Mouse (Mus musculus): Measurements from ENCODE around the gene Traf2.

Gene Traf2

DNA sequence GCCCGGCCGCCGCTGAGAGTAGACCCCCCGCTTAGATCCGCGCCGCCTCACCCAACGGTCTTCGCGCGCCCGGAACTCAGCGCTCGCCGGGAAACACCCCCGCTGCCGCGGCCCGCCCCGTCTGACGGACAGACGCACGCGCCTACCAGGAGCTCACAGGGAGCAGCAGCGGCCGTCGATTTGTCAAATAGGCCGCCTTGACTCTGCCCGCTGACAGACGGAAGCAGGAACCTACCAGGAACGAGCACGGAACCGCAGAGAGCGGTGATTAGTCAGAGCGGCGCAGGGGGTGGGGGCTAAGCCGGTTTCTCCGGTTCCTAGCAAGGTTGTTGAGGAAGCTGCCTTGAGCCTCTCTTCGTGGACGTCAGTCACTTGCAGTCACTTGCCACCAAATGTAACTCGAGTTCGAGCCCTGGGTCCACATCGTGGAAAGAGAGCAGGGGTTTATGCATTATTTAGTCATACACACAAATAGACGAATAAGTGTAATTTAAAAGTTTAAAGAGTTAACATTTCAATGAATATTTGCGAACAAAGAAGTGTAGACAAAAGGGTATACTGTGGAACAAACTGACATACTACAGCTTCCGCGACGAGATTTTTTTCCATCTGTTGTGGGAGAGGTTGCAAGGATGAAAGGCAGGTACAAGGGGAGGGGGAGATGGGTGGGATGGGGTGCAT lies at the start of gene Traf2:
TSS of gene Traf2 (minus strand) at position 130 of the 681 bp plus-strand sequence.
- DNase-seq, result peak; percentile 98

DNA sequence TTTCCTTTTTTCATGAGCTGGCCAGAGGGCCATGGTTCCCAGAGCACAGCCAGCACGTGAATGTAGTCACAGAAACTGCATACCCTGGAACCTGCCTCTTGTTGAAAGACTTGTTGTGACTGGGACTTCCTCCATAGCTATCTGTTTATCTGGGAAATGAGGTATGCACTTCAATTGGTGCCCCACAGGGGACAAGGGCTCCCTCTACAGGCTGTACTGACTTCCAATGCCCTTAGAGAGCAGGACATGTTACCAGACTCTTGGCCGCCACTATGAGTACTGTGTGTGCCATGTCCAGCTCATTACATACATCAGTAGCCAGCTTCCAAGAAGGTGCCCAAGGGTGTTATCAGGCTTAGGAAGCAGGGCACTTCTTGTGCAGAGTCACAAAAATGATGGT lies 45.1 kb upstream of the Traf2 start:
- peak; percentile 37 for DNase-seq

DNA sequence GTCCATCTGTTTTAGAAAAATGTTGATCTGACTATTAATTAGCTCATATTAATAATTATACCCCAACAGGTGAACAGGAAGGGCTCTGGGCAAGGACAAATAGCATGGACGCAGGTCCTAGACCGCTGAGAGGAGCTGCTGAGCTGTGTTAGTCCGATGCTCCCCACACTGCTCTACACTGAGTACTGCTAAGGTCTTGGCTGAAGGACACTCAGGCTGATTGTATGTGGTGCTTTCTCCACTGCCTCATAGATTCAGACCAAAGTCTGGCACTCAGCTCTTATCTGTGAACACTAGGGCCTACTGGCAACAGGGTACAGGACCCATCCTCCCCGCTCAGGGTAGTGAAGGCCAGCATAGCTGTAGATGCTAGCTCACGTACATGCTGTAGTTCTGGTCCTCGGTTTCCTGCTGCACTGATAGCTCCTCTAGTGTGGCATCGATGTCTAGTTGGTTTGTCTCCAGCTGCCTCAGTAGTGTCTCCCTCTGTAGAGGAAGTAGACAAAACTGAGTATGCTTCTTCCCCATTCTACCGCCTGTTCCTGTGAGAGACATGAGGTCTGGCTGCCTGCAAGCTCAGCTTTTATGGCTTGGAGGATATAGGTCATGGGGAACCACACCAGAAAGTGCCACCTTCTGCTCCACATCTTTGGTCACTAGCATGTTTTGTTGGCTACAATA lies 41.6 kb upstream of the Traf2 start:
- no peak for DNase-seq

DNA sequence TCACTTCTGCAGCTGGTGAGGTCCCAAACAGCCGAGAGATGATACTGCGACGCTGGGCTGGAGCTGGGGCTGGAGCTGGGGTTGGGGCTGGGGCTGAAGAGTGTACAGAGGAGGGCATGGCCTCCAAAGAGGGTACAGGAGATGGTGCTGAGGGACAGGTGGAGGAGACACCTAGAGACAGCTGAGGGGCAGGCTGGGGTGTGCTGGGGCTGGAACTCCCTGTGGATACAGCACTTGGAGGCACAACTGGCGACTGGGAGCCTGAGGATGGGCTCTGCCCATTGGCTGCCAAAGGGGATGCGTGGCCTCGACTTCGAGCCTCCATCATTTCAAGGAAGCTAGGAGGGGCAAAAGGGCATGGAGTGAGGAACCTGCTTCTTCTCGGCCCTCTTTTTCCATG lies 40.5 kb upstream of the Traf2 start:
- DNase-seq, result no peak

DNA sequence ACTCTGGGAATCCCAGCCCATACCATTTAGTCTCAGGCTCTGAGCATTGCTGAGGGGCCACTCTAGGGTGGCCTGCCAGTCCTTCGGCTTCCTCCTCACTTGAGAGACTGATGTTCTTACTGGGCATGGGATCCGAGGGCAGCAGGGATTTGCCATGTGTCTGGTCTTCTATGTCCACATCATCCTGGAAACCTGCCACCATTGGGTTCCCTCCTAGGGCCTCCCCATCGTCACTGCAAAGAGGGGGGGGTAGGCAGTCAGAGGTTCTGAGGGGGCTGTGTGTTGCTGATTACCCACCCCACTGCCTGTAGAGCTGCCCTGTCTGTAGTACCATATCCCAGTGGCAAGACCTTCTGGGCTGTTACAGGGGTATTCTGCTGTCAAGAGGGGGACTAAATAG lies 38.9 kb upstream of the Traf2 start:
- peak; percentile 33 for DNase-seq

DNA sequence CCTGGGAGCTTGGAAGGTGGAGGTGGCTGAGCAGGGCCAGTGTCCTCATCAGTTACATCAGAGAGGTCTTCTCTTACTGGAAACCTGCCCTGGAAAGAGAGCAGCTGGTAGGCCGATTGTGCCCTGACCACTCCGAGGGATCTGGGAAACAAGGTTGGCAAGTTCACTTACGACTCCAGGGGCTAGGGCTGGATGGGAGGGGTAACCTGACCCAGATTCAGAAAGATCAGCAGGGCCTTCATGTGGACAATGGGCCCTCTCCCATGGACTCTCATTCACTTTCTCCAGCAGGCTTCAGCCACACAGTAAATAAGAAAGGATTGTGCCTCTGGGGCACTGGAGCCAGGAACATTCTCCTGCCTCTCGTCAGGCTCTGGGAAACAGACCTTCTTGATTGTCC lies 38.1 kb upstream of the Traf2 start:
- no peak for DNase-seq

DNA sequence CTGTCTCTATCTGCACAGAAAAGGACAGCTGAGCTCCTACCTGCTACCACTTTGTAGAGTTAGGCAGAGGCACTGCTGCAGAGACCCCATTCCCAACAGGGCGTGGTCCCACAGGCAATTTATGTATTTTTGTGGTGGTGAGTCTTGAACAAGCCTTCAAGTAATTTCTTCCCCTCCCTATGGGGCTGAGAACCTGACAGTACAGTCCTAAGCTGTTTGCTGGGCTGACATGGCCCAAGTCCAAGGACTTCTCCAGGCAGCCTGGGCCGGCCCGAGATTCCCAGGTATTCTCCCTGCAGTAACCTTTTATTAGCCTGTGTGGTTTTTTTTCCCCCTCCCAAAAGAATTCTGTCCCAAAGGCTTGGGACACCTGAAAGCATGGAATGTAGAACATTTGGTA lies 37.4 kb upstream of the Traf2 start:
- peak; percentile 53 for DNase-seq

DNA sequence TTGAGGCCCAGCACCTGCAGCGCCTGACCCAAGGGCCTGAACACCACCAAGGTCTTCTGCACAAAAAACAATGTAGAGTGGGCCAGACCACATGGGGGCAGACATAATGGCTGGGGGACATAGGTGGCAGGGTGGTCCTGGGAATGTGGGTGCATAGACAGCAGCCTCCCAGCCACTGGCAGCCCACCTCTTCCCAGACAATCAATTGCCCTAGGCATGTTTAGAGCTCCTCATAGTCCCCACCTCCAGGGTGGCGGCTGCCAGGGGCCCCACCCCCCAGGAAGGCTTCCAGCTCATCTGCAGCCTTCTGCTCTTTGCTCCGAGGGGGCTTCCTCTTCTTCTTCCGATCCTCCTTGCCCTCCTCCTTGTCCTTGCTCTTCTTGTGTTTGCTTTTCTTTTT lies 36.8 kb upstream of the Traf2 start:
- peak; percentile 33 for DNase-seq

DNA sequence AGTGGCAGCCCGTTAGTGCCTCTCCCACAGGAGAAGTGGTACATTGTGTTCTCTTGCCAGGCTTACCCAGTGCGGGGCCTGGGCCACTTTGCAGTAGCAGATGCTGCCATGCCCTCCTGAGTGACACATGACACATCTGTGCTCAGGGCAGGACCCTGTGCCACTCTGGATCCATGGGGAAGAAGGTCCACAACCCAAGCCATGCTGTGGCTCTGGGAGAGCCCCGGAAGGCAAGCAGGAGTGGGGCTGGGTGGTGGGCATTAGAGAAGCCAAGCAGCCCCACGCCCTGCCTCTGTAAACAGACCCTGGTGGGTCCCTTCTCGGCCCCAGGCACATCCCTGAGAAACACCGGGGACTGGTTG lies 36.4 kb upstream of the Traf2 start:
- peak; percentile 43 for DNase-seq

DNA sequence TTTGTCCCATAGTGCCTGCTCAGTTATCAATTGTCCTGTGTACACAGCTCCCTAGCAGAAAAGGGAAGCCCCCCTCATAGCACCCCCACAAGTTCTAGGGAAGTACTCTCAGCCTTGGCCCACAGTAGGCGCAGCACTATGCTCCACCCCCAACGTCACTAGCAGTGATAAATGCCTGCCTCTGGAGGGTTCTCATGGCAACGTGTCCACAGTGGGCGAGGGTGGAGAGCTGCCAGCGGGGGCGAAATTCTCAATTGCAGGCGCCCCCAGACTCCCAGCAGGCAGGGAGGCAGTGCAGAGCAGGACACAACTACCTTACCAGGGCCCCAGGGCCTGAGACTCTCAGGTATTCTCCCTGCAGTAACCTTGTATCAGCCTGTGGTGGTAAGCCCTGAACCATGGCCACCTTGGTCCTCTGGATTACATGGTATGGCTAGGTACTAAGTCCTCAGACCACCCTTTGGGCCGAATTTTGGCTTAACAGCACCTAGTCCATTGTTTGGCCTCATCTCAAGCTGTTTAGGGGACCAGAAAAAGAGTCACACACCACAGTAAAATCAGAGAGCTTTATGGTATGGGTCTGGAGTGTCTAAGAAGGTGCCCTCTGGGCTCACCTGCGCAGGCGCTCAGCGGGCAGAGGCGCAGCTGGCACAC lies 35.9 kb upstream of the Traf2 start:
- peak; percentile 62 for DNase-seq

DNA sequence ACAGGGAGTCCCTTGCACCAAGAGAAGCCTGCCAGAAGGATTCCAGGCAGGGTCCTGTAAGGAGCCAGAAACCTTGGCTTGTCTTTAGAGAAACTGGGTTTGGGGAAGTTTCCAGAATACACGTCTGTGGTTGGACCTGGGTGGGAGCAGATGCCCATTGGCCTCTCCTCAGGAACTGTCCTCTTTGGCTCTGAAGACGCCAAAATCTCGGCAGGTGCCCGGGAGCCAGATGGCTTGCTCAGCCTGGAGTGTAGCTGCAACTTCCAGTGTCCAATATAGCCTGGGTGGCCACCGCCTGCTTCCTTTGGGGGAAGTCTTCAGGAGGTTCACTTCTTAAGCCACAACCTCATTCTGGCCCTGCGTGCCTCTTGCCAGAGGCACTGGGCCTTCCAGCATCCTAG lies 35.2 kb upstream of the Traf2 start:
- DNase-seq, result peak; percentile 90

DNA sequence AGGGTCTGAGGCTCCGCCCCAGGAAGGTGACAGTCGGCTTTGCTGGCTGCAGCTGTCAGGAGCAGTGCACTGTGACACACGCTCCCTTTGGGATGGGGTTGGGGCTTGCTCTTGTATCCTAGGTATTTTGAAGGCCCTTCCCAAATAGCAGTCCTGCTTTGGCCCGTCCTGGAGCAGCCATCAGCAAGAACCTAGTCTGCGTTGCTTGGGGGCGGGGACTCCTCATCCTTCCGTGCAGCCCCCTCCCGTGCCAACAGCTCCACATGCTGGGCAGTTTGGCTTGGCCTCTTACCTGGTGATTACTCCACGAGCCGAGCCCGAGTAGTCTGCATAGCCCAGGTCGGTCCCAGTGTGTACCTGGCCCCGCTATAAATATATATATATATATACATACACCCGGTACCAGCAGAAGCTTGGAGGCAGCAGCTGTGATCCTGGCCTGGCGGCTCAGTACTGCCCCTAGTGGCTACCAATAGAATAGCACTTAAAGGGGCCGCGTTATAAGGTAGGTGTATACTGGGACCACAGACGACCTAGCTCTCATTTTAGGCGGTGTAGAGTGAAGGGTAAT lies 34.6 kb upstream of the Traf2 start, which contains the start of gene Ajm1:
TSS of gene Ajm1 (minus strand) at position 464 of the 571 bp plus-strand sequence.
- DNase-seq, result peak; percentile 83

DNA sequence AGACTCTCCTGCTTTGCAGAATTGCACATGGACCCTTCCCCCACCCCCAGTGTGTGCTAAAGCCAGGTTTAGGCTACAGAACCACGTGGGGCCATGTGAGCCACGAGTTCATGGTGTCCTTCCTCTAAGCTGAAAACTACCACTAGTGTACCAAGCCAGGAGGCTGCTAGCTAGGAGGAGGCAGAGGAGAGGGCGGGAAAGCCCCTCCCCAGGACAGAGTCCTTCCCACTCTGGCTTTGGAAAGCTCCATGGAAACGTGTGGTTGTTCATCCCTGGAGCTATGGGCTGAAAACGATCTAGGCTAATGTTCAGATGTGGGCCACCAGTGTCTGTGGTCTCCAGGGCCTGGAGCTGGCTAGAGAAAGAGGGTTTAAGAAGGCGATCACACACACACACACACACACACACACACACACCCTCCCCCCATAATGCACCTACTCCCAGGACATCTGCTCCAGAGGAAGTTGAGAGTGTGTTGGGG lies 33.9 kb upstream of the Traf2 start:
- peak; percentile 46 for DNase-seq

DNA sequence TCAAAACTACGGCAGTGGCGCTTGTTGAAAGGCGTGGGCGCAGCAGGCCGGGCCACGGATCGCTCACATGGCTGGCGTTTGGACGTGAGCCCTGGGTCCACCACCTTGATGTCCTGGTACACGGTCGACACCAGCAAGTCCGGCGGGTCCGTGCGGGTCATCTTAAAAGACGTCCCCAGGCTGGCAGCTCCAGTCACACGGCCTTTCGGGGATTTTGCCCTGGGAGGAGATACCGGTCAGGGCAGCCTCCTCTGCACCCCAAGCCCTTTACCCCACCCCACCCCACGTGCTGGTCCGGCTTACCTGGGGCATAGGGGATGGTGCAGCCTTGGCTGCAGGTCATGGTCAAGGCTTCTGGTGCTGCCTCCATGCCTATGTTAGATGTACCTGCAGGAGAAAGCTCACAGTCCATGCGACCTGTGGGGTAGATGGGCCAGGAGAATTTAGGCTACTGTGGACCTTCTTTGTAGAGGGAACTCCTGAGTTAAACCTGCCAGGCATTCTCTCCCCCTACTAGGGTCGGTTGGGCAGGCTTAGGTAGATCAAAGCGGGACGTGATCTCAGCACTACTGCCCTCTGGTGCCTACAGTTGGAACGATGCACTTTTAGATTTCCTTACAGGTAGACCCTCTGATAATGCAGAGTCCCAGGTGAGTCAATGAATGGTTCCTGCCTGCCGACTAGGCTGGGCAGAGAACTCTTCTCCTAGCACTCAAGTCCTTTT lies 33.2 kb upstream of the Traf2 start:
- DNase-seq, result peak; percentile 80

DNA sequence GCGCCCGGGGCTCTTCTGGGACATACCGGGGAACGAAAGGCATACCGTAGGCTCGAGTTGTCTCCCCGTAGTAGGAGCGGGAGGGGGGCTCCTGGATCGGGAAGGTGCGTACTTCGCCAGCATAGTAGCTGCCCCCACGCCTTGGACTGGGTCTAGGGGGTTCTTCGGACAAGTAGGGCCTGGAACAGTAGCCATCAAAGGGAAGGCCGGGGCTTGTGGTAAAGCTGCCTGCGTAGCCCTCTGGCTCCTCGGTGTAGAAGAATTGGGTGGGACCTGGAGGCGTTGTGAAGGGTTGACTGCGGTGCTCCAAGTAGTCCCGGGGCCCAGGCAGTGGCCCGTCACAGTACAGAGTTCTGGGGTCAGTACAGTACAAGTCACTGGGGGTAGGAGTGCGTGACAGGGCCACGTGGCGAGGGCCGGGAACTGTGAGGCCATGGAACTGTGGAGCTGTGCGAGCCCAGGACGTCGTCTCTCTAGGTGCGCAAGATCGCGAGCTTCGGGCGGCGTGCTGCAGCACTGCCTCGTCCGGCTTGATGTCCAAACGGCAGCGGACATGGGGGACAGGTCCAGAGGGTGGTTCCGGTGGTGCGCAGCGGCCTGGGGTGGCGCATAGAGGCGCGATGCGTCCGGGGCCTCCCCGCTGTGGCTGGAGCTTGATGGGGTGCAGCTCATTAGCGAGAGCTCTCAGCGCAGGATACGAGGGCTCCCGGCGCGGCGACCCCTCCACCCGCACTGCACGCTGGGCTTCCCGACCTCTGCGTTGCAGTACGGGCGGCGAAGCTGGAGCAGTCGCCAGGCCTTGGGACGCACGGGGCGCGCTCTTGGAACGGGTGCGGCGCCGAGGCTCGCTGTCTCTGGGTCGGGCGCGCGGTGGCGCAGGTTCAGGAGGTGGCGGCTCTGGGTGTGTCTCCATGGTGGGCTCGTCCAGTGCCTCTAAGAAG lies 32.3 kb upstream of the Traf2 start:
- DNase-seq, result peak; percentile 66

DNA sequence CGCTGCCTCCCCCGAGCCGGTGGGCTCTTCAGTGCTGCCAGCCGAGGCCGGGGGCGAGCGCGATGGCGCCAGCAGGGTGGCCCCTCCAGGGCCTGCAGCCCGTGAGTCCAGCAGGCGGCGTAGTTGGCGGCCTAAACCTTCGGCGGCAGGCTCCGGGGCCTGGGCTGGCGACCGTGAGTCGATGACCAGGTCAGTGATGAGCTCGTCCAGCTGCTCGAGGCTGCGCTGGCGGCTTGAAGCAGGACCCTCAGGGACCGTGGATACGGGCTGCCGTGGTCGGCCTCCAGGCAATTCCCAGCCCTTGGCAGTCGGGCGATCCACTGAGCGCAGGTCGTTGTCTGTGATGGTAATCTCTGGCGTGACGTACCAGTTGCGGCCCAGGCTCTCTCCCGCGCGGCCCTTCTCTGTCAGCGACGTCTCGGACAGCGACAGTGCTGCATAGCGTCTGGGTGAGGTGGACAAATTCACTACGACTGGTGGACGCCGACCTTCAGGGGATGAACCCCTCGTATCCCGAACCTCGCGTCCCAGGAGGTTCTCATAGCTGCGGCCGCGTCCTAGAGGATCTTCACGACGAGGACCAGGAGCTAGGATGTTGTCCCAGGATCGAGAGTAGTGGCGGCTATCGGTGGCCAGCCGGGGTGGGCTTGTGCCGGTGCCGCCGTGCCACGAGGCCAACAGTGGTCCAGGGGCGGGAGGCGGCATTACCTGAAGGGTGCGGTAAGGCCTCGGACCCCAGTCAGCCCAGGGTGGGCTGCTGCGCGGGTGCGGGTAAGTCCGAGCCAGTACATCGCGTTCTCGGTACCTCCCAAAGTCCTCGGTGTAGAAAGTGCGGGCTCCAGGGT lies 31.4 kb upstream of the Traf2 start:
- DNase-seq, result peak; percentile 56

DNA sequence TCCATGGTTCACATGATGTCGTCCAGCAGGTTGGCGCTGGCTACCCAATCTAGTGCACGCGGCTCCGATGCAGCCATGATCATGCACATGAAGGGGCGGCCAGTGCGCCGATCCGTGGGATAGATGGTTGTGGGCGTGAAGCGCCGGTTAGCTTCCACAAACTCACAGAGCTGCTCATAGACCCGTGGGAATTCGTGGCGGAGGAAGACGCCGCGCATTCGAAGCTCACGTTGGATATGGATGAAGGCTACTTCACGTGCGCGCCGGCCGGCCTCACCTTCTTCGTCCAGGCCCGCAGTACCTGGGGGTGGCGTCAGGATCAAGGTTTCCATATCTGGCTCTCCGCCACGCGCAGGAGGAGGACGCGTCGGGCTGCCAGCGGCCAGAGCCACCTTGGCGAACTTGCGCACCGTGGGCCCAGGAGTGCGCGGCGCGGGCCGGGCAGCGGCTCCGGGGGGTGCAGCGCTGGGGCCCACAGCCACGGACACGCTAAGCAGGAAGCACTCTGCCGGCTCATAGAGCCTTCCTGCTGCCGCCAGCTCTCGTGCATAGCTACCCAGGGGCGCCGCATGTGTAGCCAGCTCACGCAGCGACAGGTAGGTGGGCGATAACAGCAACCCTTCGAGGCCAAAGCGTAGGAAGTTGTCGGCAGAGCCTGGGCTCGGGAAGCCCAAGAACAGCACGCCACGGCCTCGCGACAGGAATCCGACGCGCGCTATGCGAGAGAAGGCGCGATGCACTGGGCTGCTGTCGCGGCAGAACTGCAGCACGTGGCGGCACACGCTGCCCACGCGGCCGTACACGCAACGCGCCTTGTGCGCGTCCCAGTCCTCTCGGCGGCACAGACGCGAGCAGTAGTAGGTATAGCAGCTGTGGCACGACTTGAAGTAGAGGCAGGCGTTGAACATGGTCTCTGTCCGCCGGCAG lies 30.5 kb upstream of the Traf2 start:
- DNase-seq, result peak; percentile 59

DNA sequence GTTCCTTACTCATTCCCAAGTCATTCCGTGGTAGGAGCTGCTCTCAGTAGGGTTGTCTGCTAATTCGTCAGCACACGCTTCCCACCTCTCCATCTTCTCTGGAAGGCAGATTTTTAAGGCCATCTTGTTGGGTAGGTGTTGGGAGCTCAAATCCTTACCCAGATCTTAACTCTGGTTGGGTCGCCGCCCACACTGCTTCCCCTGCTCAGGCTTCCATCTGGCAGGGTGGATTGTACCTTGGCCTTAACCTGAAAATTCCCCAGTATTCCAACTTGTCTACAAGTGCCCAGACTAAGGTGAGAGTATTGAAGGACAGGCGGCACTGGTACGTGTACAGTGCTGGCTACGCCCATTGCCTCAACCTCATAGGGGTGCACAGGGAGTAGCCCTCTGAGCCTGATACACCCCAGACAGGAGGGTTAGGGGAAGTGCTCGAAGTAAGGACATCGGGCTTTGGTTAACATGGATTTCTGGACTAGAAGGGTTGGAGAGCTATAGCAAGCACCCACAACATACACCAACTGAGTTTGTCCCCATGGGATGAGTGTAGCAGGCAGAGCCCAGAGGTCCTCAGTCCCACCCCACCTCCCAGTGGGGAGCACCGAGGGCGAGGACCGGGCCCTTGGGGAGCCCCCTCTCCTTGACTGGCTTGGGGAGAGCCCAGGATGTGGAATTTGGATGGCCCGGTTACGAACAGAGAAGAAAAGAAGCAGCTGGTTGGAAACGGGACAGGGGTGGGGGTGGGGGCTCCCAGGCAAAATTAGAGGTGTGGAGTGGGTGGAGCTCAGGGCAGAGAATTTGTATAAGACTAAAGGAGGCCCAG lies 29.5 kb upstream of the Traf2 start:
- peak; percentile 33 for DNase-seq
